In genomic region chr4:143258517-143258916, GRCm38 (mm10) we compare ENCODE assay signal across 8 mouse cellular contexts. TPM values are rescaled to one million over a fixed set of nuclear protein-coding genes. Genes with fewer than 3 reads are reported as not detected.
DNase-seq lines count a peak whose midpoint lies in the region; ATAC-seq and TF ChIP-seq lines count a peak whose summit lies in the region.

No protein-coding gene starts in this region.

- peaks cover 7 to 12% of the 10 kb centered on the region in 2 experiments; a peak in 2 of 4 replicates for H3K4me1 ChIP-seq in ES-E14 (ENCODE audit: control insufficient read depth in 2 of 2, insufficient read depth in 2 of 2, low read length in 2 of 2, poor library complexity in 1 of 2)
- no peaks in the 10 kb centered on the region for H3K4me1 ChIP-seq in heart, embryonic 14.5 days (ENCODE audit: control insufficient read depth in 2 of 2, insufficient read depth in 2 of 2, low read length in 2 of 2)

- no peak for ATAC-seq in heart, embryonic 14.5 days (ENCODE audit: insufficient number of reproducible peaks, insufficient read depth, low FRiP score, low read depth)

- H3K9ac ChIP-seq in ES-E14 (ENCODE audit: insufficient read depth, low read depth, low read length, poor library complexity, severe bottlenecking), result peak overlapping the region; percentile 55; the same call in 1 of the 2 replicates
- H3K9ac ChIP-seq in heart, embryonic 14.5 days (ENCODE audit: low read length), result no peak overlapping the region

- H3K36me3 ChIP-seq in ES-E14 (ENCODE audit: control insufficient read depth, insufficient read depth, low read length, poor library complexity, severe bottlenecking), result no peaks in the 10 kb centered on the region
- no peaks in the 10 kb centered on the region for H3K36me3 ChIP-seq in heart, embryonic 14.5 days (ENCODE audit: control insufficient read depth, insufficient read depth, low read length)

- H3K4me3 ChIP-seq in ES-E14 (ENCODE audit: insufficient read depth in 1 of 2, low read depth in 1 of 2, low read length in 2 of 2, poor library complexity in 1 of 2, severe bottlenecking in 1 of 2), result peak overlapping the region in 1 of 2 experiments; percentile 45; a peak in 2 of 4 replicates
- no peak overlapping the region for H3K4me3 ChIP-seq in heart, embryonic 14.5 days (ENCODE audit: control insufficient read depth in 1 of 2, insufficient read depth in 1 of 2, low read depth in 1 of 2, low read length in 2 of 2)

- H3K27ac ChIP-seq in ES-E14 (ENCODE audit: insufficient read depth, low read depth, low read length, poor library complexity, severe bottlenecking), result no peak overlapping the region
- H3K27ac ChIP-seq in heart, embryonic 14.5 days (replicated peaks in 1 of 2; ENCODE audit: control insufficient read depth in 1 of 2, insufficient read depth in 1 of 2, low read depth in 2 of 2, low read length in 2 of 2), result no peak overlapping the region

- no peaks in the 10 kb centered on the region for H3K27me3 ChIP-seq in heart, embryonic 14.5 days (ENCODE audit: control insufficient read depth, insufficient read depth, low read length)

- H3K9me3 ChIP-seq in ES-E14 (ENCODE audit: control insufficient read depth, insufficient read depth, low read depth, low read length), result no peaks in the 10 kb centered on the region
- no peaks in the 10 kb centered on the region for H3K9me3 ChIP-seq in heart, embryonic 14.5 days (ENCODE audit: control insufficient read depth, low read length)

- peak overlapping the region; percentile 41 for H3K4me2 ChIP-seq in heart, embryonic 14.5 days (ENCODE audit: low read length)

- in situ Hi-C loops in ES-E14 (cut with MboI; ENCODE audit: low sequenced_read_pairs in 2 of 2, unreplicated experiment in 2 of 2), result no loop called here

- 31% methylated on average over 19 of the region's 19 CpGs for WGBS in heart, embryonic 14.5 days

- DNase-seq in 3134 (ENCODE audit: extremely low read depth, insufficient read length, low spot score) (peak; percentile 24), ES-E14 (ENCODE audit: low read depth, low spot score) (peak; percentile 59), MN1 (ENCODE audit: low spot score) (no peak)
- DNase-seq in embryo, embryonic 11 days, result peak; percentile 67
- DNase-seq in kidney, postnatal 25 days, result peak; percentile 52 to 54
- peak; percentile 75 for DNase-seq in lung, postnatal 14 days
- peak; percentile 44 for DNase-seq in retina, embryonic 14.5 days (ENCODE audit: low spot score)

TF ChIP-seq in ES-E14, 5 proteins besides CTCF, POLR2A, EP300 and RAD21:
- TF ChIP-seq HCFC1 (IDR thresholded peaks at IDR 0.05; ENCODE audit: borderline replicate concordance, insufficient read depth, low read length), result no peak
- no peak for TF ChIP-seq ZC3H11A (IDR thresholded peaks at IDR 0.05; ENCODE audit: borderline replicate concordance, low read depth, low read length)
- TF ChIP-seq ZNF384 (IDR thresholded peaks at IDR 0.05; ENCODE audit: low read depth, low read length), result no peak
- TF ChIP-seq CHD2 (IDR thresholded peaks at IDR 0.05; ENCODE audit: low read depth, low read length), result no peak
- no peak for TF ChIP-seq MAFK (IDR thresholded peaks at IDR 0.05; ENCODE audit: insufficient read depth, low read depth, low read length)
TF ChIP-seq in ES-E14: peak in this region for 0.

RNA-seq across cellular contexts. Expression of gene Pdpn, which starts 40.8 kb away (rescaled TPM):
- 21.7 and 27.4 TPM in 2 replicates for total RNA-seq in ES-E14 (2012; rRNA removed)
- 24.5 and 26.9 TPM in 2 replicates for polyA plus RNA-seq in heart, embryonic 14.5 days (2014; fragmentation: Nextera tagmentation; extraction: Ambion mirVana)

RNA-seq across cellular contexts. Expression of gene Prdm2, which starts 45.7 kb away (rescaled TPM):
- 8.5 and 11.0 TPM in 2 replicates for total RNA-seq in ES-E14 (2012; rRNA removed)
- 8.7 and 9.4 TPM in 2 replicates for polyA plus RNA-seq in heart, embryonic 14.5 days (2014; fragmentation: Nextera tagmentation; extraction: Ambion mirVana)
